Mouse (Mus musculus) G1E (cell line): Measurements from ENCODE around the gene Gm12258.

Experiments
- CTCF ChIP-seq: IDR thresholded peaks from 2 replicates; pipeline ENCODE4 v1.5.1; 2012; ENCODE audit warnings: low read depth, low read length, inconsistent platforms, mixed read lengths
- GATA1 ChIP-seq: IDR thresholded peaks from 2 replicates; pipeline ENCODE4 v1.6.1; 2012; ENCODE audit warnings: borderline replicate concordance, low read length, inconsistent platforms, mixed read lengths
- GATA2 ChIP-seq: IDR thresholded peaks from 2 replicates; pipeline ENCODE4 v1.6.1; 2012; ENCODE audit warnings: low read depth, low read length, inconsistent platforms, borderline replicate concordance
- POLR2AphosphoS5 ChIP-seq: IDR thresholded peaks from 2 replicates; pipeline ENCODE4 v1.6.1; 2012; ENCODE audit warnings: low read depth, low read length, inconsistent platforms; ENCODE audit not compliant: insufficient replicate concordance

DNA sequence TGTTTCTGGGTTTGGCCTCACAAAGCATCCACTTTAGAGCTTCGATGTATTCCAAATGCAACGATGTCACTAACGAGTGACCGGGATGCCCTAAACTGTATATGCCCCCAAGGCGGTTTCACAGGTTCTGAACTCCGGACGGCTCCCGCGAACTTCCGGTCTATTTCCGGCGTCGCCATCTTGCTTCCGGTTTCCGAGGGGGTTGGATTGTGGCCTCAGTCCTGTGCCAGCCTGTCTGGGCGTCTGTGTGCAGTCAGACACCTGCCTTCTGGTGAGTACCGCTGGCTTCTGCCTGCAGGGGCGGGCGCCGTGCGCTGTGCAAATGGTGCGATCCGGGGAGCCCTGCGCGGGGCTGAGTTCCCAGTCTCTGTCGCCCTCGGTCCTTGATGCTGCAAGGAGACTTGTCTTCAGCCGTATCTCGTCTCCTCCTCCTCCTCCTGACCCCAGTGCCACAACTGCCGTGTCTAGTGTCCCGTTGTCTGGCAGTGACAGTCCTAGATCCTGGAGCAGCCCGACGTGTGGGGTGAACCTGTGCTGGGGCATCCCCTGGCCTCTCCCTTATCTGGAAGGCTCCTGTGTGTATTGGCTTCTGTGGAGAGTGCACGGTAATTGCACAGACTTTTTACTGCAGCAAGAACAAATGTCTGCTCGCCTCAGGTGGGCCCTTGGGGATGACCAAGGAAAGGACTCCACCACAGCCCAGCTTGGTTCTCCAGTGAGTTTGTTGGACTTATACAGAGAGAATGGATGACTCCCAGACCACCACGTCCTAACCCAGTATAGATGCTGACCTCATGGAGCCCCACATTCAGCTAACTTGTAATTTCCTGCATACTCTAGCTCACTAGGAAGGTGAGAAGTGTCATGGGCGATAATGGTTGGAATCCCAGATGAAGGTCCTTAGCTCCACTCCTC is 20.3 kb downstream of the Gm12258 start, which contains the start of gene 2810021J22Rik:
- TF ChIP-seq POLR2AphosphoS5 (no peak), CTCF (no peak), GATA1 (no peak), GATA2 (no peak)
